Mouse (Mus musculus) liver, embryonic 13.5 days (tissue): Measurements from ENCODE around the gene Fam102a. TPM values are rescaled to one million over a fixed set of nuclear protein-coding genes. Genes with fewer than 3 reads are reported as not detected.
"Not testable (repeated sequence)": the region's sequence is repeated elsewhere in the genome, so short reads cannot be mapped to it uniquely, and the experiment has no call there.

Experiments used
- ATAC-seq: fragments of 200-750 bp; cut with Nextera tagmentation; 2 replicates; pipeline ENCODE4 v1.8.0; 2017; ENCODE audit warnings: low read depth, mild to moderate bottlenecking, moderate number of reproducible peaks, moderate library complexity
- DNase-seq: peaks from one replicate; pipeline ENCODE4 v3.0.0; 2022
- H3K27ac ChIP-seq: fragments of 300-500 bp; sonication (generic); 2 replicates; pipeline ENCODE4 v1.5.1; 2015; ENCODE audit warnings: moderate library complexity, mild to moderate bottlenecking, inconsistent platforms
- H3K27me3 ChIP-seq: fragments of 300-500 bp; sonication (generic); 2 replicates; pipeline ENCODE4 v1.6.1; 2015; ENCODE audit warnings: mild to moderate bottlenecking, inconsistent platforms
- H3K36me3 ChIP-seq: fragments of 300-500 bp; sonication (generic); 2 replicates; pipeline ENCODE4 v1.6.1; 2015; ENCODE audit warnings: mild to moderate bottlenecking, inconsistent platforms
- H3K4me1 ChIP-seq: fragments of 300-500 bp; sonication (generic); replicated peaks from 2 replicates; pipeline ENCODE4 v1.6.1; 2015; ENCODE audit warnings: inconsistent platforms
- H3K4me2 ChIP-seq: fragments of 300-500 bp; sonication (generic); 2 replicates; pipeline ENCODE4 v1.6.1; 2015; ENCODE audit warnings: inconsistent platforms, mild to moderate bottlenecking, moderate library complexity
- H3K4me3 ChIP-seq: fragments of 300-500 bp; sonication (generic); replicated peaks from 2 replicates; pipeline ENCODE4 v1.5.1; 2015; ENCODE audit warnings: mild to moderate bottlenecking, inconsistent platforms
- H3K9ac ChIP-seq: fragments of 300-500 bp; sonication (generic); 2 replicates; pipeline ENCODE4 v1.6.1; 2015; ENCODE audit warnings: mild to moderate bottlenecking, inconsistent platforms
- H3K9me3 ChIP-seq: fragments of 300-500 bp; sonication (generic); replicated peaks from 2 replicates; pipeline ENCODE4 v1.6.1; 2016; ENCODE audit warnings: inconsistent platforms
- WGBS: fragments of 180-500 bp; shearing (Covaris S2); methylation state at CpG from one replicate; pipeline ENCODE4 v1.1.7; 2015; ENCODE audit not compliant: insufficient replicate concordance; 5-methylcytosine and 5-hydroxymethylcytosine counted together
- polyA plus RNA-seq: library from polyadenylated mRNA; unstranded; fragments of >200 nt; fragmentation: Nextera tagmentation; extraction: Ambion mirVana; gene quantifications from 2 replicates; pipeline ENCODE4 v1.2.1, GENCODE M21; 2015

Gene Fam102a
- 1.0 and 1.1 TPM in 2 replicates for polyA plus RNA-seq

DNA sequence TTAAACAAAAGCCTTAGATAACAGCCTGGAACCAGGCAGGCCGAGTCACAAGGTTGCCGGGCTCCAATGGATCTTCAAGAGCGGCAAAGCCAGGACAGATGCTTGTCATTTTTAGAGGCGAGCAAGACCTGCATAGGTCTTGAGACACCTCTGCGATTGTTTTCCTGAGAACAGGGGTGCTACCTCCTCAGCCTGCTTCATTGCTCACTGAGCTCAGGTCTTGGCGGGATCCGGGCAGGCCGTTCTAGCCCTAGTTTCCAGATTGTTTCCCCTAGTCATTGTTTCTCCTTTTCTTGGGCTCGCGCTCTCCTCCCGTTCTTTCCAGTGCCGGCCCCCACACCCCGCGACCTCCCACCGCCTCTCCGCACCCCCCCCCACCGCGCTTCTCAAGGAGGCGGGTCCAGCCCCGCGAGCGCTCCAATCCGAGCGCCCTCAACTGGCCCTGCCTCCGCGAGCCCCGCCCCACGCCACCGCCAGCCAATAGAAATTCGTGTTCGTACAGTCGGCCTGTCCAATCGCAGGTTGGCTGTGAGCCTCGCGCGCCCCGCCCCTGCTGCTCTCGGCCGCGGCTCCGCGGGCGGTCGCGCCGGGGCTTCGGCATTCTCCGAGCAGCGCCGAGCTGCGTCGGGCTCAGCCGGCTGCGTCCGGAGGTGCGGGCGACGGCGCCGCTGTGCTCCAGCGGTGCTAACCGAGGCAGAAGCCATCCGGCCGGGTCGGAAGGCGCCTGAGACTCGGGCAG is at the start of gene Fam102a:
Gene Fam102a, plus strand, starts transcription at position 600 of the 739 bp plus-strand sequence.
- peaks cover 52% of the 10 kb centered on the region for H3K4me1 ChIP-seq
- ATAC-seq (peak; percentile 93), DNase-seq (peak; percentile 95)
- peak within 1 kb of the TSS; percentile 77 for H3K27ac ChIP-seq
- no peaks in the 10 kb centered on the region for H3K9me3 ChIP-seq
- H3K36me3 ChIP-seq = no peaks in the 10 kb centered on the region
- peaks cover 63% of the 10 kb centered on the region for H3K27me3 ChIP-seq
- H3K4me2 ChIP-seq = peak within 1 kb of the TSS; percentile 100
- under 1% methylated on average over 60 of the region's 67 CpGs for WGBS
- H3K9ac ChIP-seq = peak within 1 kb of the TSS; percentile 82
- H3K4me3 ChIP-seq = peak within 1 kb of the TSS; percentile 79

DNA sequence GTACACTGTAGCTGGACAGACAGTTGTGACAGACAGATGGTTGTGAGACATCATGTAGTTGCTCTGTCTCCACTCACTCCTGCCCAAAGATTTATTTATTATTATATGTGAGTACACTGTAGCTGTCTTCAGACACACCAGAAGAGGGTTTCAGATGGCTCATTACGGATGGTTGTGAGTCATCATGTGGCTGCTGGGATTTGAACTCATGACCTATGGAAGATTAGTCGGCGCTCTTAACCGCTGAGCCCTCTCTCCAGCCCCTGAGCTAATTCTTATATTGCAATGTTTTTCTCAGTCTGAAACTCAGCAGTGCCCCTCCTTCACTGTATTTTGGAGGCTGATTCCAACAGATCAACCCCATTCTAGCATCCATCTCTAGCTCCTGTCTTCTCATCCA is 49.4 kb upstream of the Fam102a start:
- Histone ChIP-seq H3K27ac (no peak overlapping the region), H3K4me3 (no peak overlapping the region), H3K36me3 (no peaks in the 10 kb centered on the region), H3K9ac (no peak overlapping the region), H3K4me2 (no peak overlapping the region), H3K4me1 (peaks cover 19% of the 10 kb centered on the region), H3K27me3 (no peaks in the 10 kb centered on the region), H3K9me3 (no peaks in the 10 kb centered on the region)
- DNase-seq = no peak
- 83% methylated on average over 4 of the region's 4 CpGs for WGBS
- no peak for ATAC-seq

DNA sequence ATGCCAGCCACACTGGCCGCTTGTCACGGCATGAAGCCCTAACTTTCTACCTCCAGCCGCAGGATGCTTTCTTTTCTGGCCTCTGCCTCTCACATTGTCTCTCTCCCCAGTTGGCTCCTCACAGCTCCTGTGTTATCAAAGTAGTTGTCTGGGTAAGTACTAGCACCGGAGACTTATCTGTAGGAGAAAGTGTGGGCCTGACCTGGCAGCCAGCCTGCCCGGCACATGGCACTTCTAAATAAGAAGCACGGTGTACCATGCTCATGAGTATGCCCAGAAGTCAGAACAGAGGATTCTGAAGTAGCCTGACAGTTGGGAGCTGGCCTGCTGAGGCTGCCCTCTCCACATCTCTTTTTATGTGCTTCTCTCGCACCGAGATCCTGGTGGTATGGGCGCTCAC is 49.0 kb upstream of the Fam102a start:
- Histone ChIP-seq H3K9ac (no peak overlapping the region), H3K4me3 (no peak overlapping the region), H3K9me3 (no peaks in the 10 kb centered on the region), H3K4me1 (peaks cover 19% of the 10 kb centered on the region), H3K36me3 (no peaks in the 10 kb centered on the region), H3K27me3 (no peaks in the 10 kb centered on the region), H3K27ac (no peak overlapping the region), H3K4me2 (no peak overlapping the region)
- ATAC-seq = 0 out of 2 replicates have a peak, but pooled peaks have one; percentile 32
- no peak for DNase-seq
- WGBS = 62% methylated on average over 9 of the region's 9 CpGs

DNA sequence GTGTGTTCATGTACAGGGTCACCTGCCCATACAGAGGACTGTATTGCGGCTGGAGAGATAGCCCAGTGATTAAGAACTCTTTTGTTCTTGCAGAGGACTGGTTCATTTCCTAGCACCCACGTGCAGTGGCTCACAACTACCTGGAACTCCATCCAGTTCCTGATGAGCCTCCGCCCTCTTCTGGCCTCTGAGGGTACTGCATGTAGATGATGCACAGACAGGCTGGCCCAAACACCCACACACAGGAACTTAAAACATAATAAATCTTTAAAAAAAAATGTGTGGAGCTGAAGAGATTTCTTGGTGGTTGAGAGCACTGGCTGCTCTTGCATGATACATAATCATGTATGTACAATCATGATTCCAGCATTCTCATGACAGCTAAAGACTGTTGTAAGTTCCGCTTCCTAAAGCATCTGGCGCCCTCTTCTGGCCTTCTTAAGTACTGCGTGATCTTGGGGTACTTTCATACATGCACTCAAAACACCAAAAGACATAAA is 48.0 kb upstream of the Fam102a start:
- H3K9me3 ChIP-seq = no peaks in the 10 kb centered on the region
- H3K4me2 ChIP-seq = no peak overlapping the region
- H3K36me3 ChIP-seq = no peaks in the 10 kb centered on the region
- ATAC-seq (peak; percentile 63), DNase-seq (peak; percentile 81)
- WGBS = 4% methylated on average over 6 of the region's 6 CpGs
- no peaks in the 10 kb centered on the region for H3K27me3 ChIP-seq
- H3K4me3 ChIP-seq = no peak overlapping the region
- peaks cover 19% of the 10 kb centered on the region for H3K4me1 ChIP-seq
- H3K27ac ChIP-seq = no peak overlapping the region
- H3K9ac ChIP-seq = peak overlapping the region; percentile 15; the same call in 1 of the 2 replicates

DNA sequence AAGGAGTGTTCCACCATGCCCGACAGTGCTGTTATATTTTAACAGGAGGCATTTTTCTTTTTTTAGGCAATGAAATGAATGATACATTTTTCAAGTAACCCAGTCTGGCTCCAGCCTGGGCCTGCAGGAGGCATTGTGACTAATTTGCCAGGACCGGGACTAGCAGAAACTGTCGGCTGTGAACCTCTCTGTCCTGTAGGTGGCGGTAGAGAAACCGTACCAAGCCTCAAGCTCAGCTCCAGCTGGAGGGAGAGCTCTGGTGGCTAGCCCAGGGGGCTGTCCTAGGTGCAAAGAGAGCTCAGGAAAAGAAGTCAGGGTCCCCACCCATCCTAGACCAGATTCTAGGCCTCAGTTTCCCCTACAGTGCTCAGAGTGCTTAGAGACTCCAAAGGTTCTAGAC is 46.5 kb upstream of the Fam102a start:
- Histone ChIP-seq H3K36me3 (no peaks in the 10 kb centered on the region), H3K4me1 (peaks cover 23% of the 10 kb centered on the region), H3K9ac (no peak overlapping the region), H3K4me2 (no peak overlapping the region), H3K27ac (no peak overlapping the region), H3K4me3 (no peak overlapping the region), H3K9me3 (no peaks in the 10 kb centered on the region), H3K27me3 (no peaks in the 10 kb centered on the region)
- 1% methylated on average over 5 of the region's 5 CpGs for WGBS
- DNase-seq (peak; percentile 58), ATAC-seq (no peak)

DNA sequence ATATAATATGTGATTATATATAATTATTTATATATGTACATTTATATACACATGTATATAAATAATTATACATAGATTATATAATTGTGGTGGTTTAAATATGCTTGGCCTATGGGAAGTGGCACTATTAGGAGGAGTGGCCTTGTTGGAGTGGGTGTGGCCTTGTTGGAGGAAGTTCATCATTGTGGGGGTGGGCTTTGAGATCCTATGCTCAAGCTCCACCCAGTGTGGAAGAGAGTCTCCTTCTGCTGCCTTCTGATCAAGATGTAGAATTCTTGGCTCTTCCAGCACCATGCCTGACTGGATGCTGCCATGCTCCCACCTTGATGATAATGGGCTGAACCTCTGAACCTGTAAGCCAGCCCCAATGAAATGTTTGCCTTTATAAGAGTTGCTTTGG is 44.4 kb upstream of the Fam102a start:
- not testable (repeated sequence) for H3K9ac ChIP-seq, H3K36me3 ChIP-seq, ATAC-seq, H3K27ac ChIP-seq, H3K4me2 ChIP-seq, DNase-seq, H3K27me3 ChIP-seq, H3K4me3 ChIP-seq, H3K9me3 ChIP-seq
- H3K4me1 ChIP-seq = peaks cover 36% of the 10 kb centered on the region

DNA sequence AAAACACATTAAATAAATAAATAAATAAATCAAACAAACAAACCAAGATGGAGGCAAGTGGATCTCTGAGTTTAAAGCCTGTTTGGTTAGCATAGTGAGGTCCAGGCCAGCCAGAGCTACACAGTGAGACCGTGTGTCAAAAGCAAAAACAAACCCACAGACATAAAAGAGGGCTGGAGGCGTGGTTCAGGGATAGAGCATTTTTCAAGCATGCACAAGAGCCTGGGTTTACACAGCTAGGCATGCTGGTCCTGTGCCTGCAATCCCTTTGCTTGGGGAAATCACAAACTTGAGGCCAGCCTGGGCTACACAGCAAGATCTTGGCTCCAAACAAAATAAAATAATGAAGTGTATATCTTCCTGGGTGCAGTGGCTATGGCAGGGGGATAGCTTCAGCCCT is 42.5 kb upstream of the Fam102a start:
- Histone ChIP-seq H3K36me3 (no peaks in the 10 kb centered on the region), H3K4me2 (no peak overlapping the region), H3K9me3 (no peaks in the 10 kb centered on the region), H3K9ac (no peak overlapping the region), H3K4me3 (no peak overlapping the region), H3K27me3 (no peaks in the 10 kb centered on the region), H3K27ac (no peak overlapping the region), H3K4me1 (peaks cover 33% of the 10 kb centered on the region)
- WGBS = 42% methylated on average over 2 of the region's 2 CpGs
- ATAC-seq (no peak), DNase-seq (no peak)

DNA sequence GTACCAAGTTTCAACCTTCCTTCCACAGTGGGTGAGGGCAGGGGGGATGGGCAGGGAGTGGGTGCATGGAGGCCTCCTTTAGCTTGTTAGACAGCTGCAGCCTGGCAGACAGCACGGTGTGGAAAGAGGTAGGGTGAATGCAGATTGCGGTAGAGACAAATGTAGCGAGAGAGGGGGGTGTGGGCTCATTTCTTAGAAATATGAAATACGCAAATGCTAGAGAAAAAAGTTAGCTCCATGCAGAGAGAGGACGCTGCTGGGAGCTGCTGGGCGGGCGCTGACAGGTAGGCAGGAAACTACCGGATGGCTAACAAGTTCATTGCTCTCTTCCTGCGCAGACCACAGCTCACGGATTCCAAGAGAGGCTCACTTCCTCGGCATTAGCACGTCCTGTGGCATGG is 41.8 kb upstream of the Fam102a start:
- no peaks in the 10 kb centered on the region for H3K27me3 ChIP-seq
- no peak overlapping the region for H3K4me2 ChIP-seq
- H3K4me1 ChIP-seq = peaks cover 33% of the 10 kb centered on the region
- no peak overlapping the region for H3K9ac ChIP-seq
- H3K4me3 ChIP-seq = no peak overlapping the region
- no peaks in the 10 kb centered on the region for H3K36me3 ChIP-seq
- WGBS = 24% methylated on average over 12 of the region's 12 CpGs
- no peaks in the 10 kb centered on the region for H3K9me3 ChIP-seq
- H3K27ac ChIP-seq = no peak overlapping the region
- no peak for DNase-seq
- ATAC-seq = no peak

DNA sequence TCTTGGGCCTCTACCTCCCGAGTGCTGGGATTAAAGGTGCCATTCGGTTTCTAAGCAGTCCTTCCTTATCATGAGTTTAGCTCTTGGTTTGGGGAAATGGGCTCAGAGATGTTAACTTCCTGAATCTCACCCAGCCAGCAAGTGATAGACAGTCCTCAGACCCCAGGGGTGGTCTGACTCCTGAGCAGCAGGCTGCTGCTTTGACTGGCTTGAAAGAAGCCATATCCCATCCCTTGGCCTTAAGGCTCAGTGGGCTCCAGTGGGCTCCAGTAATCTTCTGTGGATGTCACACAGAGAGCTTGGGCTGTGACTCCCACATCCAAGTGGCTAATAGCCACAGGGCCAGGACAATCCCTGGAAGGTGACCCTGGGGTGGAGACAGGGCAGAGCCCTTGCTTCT is 40.6 kb upstream of the Fam102a start:
- Histone ChIP-seq H3K9me3 (no peaks in the 10 kb centered on the region), H3K27ac (peak overlapping the region; percentile 47), H3K27me3 (no peaks in the 10 kb centered on the region), H3K4me1 (peaks cover 33% of the 10 kb centered on the region), H3K4me2 (peak overlapping the region; percentile 67; the same call in 1 of the 2 replicates), H3K4me3 (no peak overlapping the region), H3K36me3 (no peaks in the 10 kb centered on the region), H3K9ac (no peak overlapping the region)
- ATAC-seq (no peak), DNase-seq (no peak)
- WGBS = 10% methylated on average over 2 of the region's 2 CpGs

DNA sequence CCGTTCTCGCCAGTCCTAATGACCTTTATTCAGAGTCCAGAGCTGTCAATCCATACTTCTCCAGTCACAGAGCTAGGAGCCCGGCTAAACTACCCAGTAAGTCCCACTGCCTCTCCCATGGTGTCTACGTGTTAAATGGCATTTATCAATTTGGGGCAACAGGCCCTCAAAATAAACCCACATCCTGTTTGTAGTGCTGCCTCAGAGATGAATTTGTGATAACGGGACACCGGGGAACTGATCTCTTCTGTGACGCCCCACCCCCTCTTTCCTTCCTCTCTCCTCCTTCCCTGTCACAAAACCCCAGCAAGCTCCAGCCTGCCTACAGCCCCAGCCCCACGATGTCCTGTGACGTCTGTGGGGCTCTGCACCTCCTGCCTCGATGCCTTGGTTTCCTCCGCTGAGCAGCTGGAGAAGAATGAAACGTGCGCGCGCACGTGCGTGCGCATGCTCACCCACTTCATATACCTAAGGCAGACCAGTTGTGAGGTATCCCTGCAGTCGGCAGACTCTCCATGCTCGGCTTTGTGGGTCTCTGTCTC is 39.9 kb upstream of the Fam102a start:
- WGBS = 13% methylated on average over 20 of the region's 20 CpGs
- peak; percentile 33 for DNase-seq

DNA sequence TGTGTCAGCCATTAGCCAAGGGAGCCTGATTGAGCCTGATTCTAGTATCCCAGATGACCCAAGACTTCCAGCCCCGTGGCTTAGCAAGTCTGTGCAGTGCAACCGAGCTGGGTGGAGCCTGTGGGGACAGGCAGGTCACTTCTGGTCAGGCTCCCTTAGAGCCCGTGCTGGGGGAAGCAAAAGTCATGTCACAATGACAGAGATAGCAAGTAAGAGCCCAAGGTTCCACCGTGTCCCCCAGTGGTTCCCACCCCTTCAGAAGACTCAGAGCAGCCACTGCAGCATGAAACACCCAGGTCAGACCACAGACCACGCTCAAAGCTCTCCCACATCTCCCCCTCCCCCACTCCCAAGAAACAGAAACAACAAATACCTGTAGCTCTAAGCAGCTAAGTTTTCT is 38.9 kb upstream of the Fam102a start:
- H3K9ac ChIP-seq = no peak overlapping the region
- H3K27me3 ChIP-seq = no peaks in the 10 kb centered on the region
- no peaks in the 10 kb centered on the region for H3K9me3 ChIP-seq
- peak overlapping the region; percentile 50; the same call in 1 of the 2 replicates for H3K27ac ChIP-seq
- peak overlapping the region; percentile 67 for H3K4me2 ChIP-seq
- H3K36me3 ChIP-seq = no peaks in the 10 kb centered on the region
- no peak overlapping the region for H3K4me3 ChIP-seq
- ATAC-seq = no peak
- DNase-seq = no peak
- WGBS = 13% methylated on average over 5 of the region's 5 CpGs
- H3K4me1 ChIP-seq = peaks cover 33% of the 10 kb centered on the region

More for the DNA sequence above, 39.9 kb upstream of the Fam102a start:
- peak overlapping the region; percentile 50; the same call in 1 of the 2 replicates for H3K27ac ChIP-seq
- H3K36me3 ChIP-seq = no peaks in the 10 kb centered on the region
- H3K4me1 ChIP-seq = peaks cover 33% of the 10 kb centered on the region
- H3K4me2 ChIP-seq = peak overlapping the region; percentile 67
- ATAC-seq = peak; percentile 61
- H3K9me3 ChIP-seq = no peaks in the 10 kb centered on the region
- peak overlapping the region; percentile 40 for H3K4me3 ChIP-seq
- H3K27me3 ChIP-seq = no peaks in the 10 kb centered on the region
- peak overlapping the region; percentile 45; the same call in 1 of the 2 replicates for H3K9ac ChIP-seq
